Mouse (Mus musculus) right cerebral cortex, adult 18-20 months (tissue): ENCODE measurements around the gene Teddm1b.

Experiments used
- DNase-seq: peaks from one replicate; pipeline ENCODE4 v3.0.0; 2022; ENCODE audit warnings: mixed read lengths

Gene Teddm1b

GRCm38 (mm10) chr1:153904236-153904635 is 30.1 kb downstream of the Teddm1b start:
- no peak for DNase-seq

- DNase-seq, result no peak
Observed at GRCm38 (mm10) chr1:153905884-153906283, 31.7 kb downstream of the Teddm1b start.

GRCm38 (mm10) chr1:153908208-153908607 is 34.1 kb downstream of the Teddm1b start:
- no peak for DNase-seq

- no peak for DNase-seq
Observed at GRCm38 (mm10) chr1:153908741-153909140, 34.6 kb downstream of the Teddm1b start.

GRCm38 (mm10) chr1:153909213-153909962 is 35.2 kb downstream of the Teddm1b start:
- DNase-seq, result no peak

- DNase-seq, result no peak
Observed at GRCm38 (mm10) chr1:153909963-153910291, 35.8 kb downstream of the Teddm1b start.

GRCm38 (mm10) chr1:153910423-153910822 is 36.3 kb downstream of the Teddm1b start:
- DNase-seq, result no peak

- no peak for DNase-seq
Observed at GRCm38 (mm10) chr1:153911276-153911795, 37.2 kb downstream of the Teddm1b start.

- DNase-seq, result no peak
Observed at GRCm38 (mm10) chr1:153913869-153914268, 39.7 kb downstream of the Teddm1b start.

GRCm38 (mm10) chr1:153918521-153919206 is 44.5 kb downstream of the Teddm1b start:
- no peak for DNase-seq

- no peak for DNase-seq
Observed at GRCm38 (mm10) chr1:153921642-153922041, 47.5 kb downstream of the Teddm1b start.

- DNase-seq, result no peak
Observed at GRCm38 (mm10) chr1:153922571-153923021, 48.5 kb downstream of the Teddm1b start.

GRCm38 (mm10) chr1:153924395-153925385 is 50.5 kb downstream of the Teddm1b start:
- DNase-seq, result no peak
